Mouse (Mus musculus) neural tube, embryonic 11.5 days (tissue): ENCODE results near the gene Cngb1. TPM values are rescaled to one million over a fixed set of nuclear protein-coding genes. Genes with fewer than 3 reads are reported as not detected.
A peak's percentile ranks its signal among the peaks of the same experiment; 100 is the strongest.

ENCODE experiments used
- ATAC-seq: fragments of 200-750 bp; cut with Nextera tagmentation; 2 replicates; pipeline ENCODE4 v1.8.0; 2017; ENCODE audit warnings: moderate number of reproducible peaks, mild to moderate bottlenecking, moderate TSS enrichment, moderate library complexity; ENCODE audit not compliant: insufficient read depth, low FRiP score, low TSS enrichment
- DNase-seq: peaks from one replicate; pipeline ENCODE4 v3.0.0-alpha.2; 2015; ENCODE audit warnings: low spot score
- H3K27ac ChIP-seq: fragments of 300-500 bp; sonication (generic); 2 replicates; pipeline ENCODE4 v1.5.1; 2014; ENCODE audit warnings: low read depth, mild to moderate bottlenecking, low read length
- H3K27me3 ChIP-seq: fragments of 300-500 bp; sonication (generic); 2 replicates; pipeline ENCODE4 v1.6.1; 2014; ENCODE audit warnings: mild to moderate bottlenecking, low read length, mixed read lengths; ENCODE audit not compliant: control insufficient read depth, insufficient read depth
- H3K36me3 ChIP-seq: fragments of 300-500 bp; sonication (generic); 2 replicates; pipeline ENCODE4 v1.6.1; 2014; ENCODE audit warnings: mild to moderate bottlenecking, low read length, moderate library complexity, mixed read lengths; ENCODE audit not compliant: control insufficient read depth, insufficient read depth
- H3K4me1 ChIP-seq: fragments of 300-500 bp; sonication (generic); 2 replicates; pipeline ENCODE4 v1.6.1; 2014; ENCODE audit warnings: low read length, mixed read lengths; ENCODE audit not compliant: control insufficient read depth, insufficient read depth
- H3K4me2 ChIP-seq: fragments of 300-500 bp; sonication (generic); 2 replicates; pipeline ENCODE4 v1.6.1; 2014; ENCODE audit warnings: low read depth, mild to moderate bottlenecking, moderate library complexity
- H3K4me3 ChIP-seq: fragments of 300-500 bp; sonication (generic); 2 replicates; pipeline ENCODE4 v1.5.1; 2014; ENCODE audit warnings: low read depth, low read length
- H3K9ac ChIP-seq: fragments of 300-500 bp; sonication (generic); 2 replicates; pipeline ENCODE4 v1.6.1; 2014; ENCODE audit warnings: mild to moderate bottlenecking, low read length
- H3K9me3 ChIP-seq: fragments of 300-500 bp; sonication (generic); 2 replicates; pipeline ENCODE4 v1.6.1; 2016; ENCODE audit warnings: low read length; ENCODE audit not compliant: control insufficient read depth
- WGBS: fragments of 180-500 bp; shearing (Covaris S2); extraction: QIAGEN DNeasy Blood & Tissue Kit; methylation state at CpG from one replicate; pipeline ENCODE4 v1.1.7; 2014; 5-methylcytosine and 5-hydroxymethylcytosine counted together
- polyA plus RNA-seq: library from polyadenylated mRNA; unstranded; fragments of >200 nt; fragmentation: Nextera tagmentation; extraction: Ambion mirVana; gene quantifications from 2 replicates; pipeline ENCODE4 v1.2.1, GENCODE M21; 2014

Gene Cngb1
- polyA plus RNA-seq, 1 experiment from 2014 or later = 0.50 TPM

- Histone ChIP-seq H3K36me3 (no peaks in the 10 kb centered on the region), H3K9ac (no peak overlapping the region), H3K4me3 (no peak overlapping the region), H3K4me2 (no peak overlapping the region), H3K4me1 (no peaks in the 10 kb centered on the region), H3K27ac (no peak overlapping the region), H3K9me3 (no peaks in the 10 kb centered on the region), H3K27me3 (no peaks in the 10 kb centered on the region)
- no peak for ATAC-seq
- DNase-seq = no peak
- 92% methylated on average over 5 of the region's 5 CpGs for WGBS
These were observed 82.4 kb downstream of the Cngb1 start for GRCm38 (mm10) chr8:95223969-95224368.

DNA sequence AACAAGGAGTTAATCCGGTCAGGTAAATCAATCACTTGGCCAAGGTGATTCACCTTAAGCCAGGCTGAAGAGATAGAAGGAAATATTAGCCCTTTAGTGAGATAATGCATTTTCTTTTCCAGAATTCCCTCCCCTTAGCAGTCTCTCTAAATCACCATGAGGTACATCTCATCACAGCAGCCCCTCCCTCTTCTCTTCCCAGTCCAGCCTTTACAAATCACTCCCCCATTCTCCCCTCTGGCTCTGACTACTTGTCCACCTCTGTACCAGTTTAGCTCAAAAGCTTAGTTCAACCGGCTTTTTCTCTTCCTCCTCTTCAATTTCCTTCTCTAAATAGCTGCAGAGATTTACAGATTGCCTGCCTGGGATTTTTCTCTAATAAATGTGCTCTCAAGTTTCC is 85.3 kb downstream of the Cngb1 start:
- DNase-seq = no peak
- H3K4me3 ChIP-seq = no peak overlapping the region
- no peak overlapping the region for H3K9ac ChIP-seq
- H3K4me1 ChIP-seq = no peaks in the 10 kb centered on the region
- H3K27me3 ChIP-seq = no peaks in the 10 kb centered on the region
- 66% methylated on average over 2 of the region's 2 CpGs for WGBS
- H3K36me3 ChIP-seq = no peaks in the 10 kb centered on the region
- H3K9me3 ChIP-seq = no peaks in the 10 kb centered on the region
- no peak overlapping the region for H3K27ac ChIP-seq
- no peak overlapping the region for H3K4me2 ChIP-seq
- no peak for ATAC-seq

DNA sequence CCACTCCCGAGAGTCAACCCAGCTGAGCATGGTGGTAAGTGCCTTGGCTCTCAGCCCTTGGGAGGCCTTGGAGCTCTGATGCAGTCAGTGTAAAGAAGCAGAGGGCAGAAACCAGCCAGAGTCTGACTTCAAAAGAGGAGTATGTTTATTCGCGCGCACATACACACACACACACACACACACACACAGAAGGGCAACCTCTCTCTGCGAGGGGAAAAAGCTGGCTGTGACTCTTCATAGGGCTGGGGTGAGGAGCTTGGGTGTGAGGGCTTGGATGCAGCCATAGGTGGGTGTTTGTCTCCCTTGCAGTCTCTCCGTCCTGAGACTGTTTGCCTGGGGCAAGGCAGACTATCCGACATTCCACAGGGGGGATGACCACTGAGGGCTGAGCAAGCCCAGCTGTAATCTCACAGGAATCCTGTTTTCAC is 85.8 kb downstream of the Cngb1 start:
- Histone ChIP-seq H3K27ac (no peak overlapping the region), H3K4me3 (no peak overlapping the region), H3K9ac (no peak overlapping the region), H3K27me3 (no peaks in the 10 kb centered on the region), H3K36me3 (no peaks in the 10 kb centered on the region), H3K4me1 (no peaks in the 10 kb centered on the region), H3K4me2 (no peak overlapping the region), H3K9me3 (no peaks in the 10 kb centered on the region)
- ATAC-seq = no peak
- 62% methylated on average over 7 of the region's 7 CpGs for WGBS
- no peak for DNase-seq

- Histone ChIP-seq H3K36me3 (no peaks in the 10 kb centered on the region), H3K27ac (no peak overlapping the region), H3K27me3 (no peaks in the 10 kb centered on the region), H3K9ac (no peak overlapping the region), H3K4me1 (no peaks in the 10 kb centered on the region), H3K9me3 (no peaks in the 10 kb centered on the region), H3K4me3 (no peak overlapping the region), H3K4me2 (no peak overlapping the region)
- ATAC-seq (no peak), DNase-seq (no peak)
- WGBS = 87% methylated on average over 8 of the region's 8 CpGs
These were observed 86.8 kb downstream of the Cngb1 start for GRCm38 (mm10) chr8:95219623-95220022.

GRCm38 (mm10) chr8:95215709-95216360 is 90.5 kb downstream of the Cngb1 start:
- H3K27ac ChIP-seq = no peak overlapping the region
- H3K9ac ChIP-seq = no peak overlapping the region
- no peaks in the 10 kb centered on the region for H3K36me3 ChIP-seq
- H3K9me3 ChIP-seq = no peaks in the 10 kb centered on the region
- no peaks in the 10 kb centered on the region for H3K4me1 ChIP-seq
- H3K27me3 ChIP-seq = no peaks in the 10 kb centered on the region
- 82% methylated on average over 11 of the region's 11 CpGs for WGBS
- no peak for ATAC-seq
- H3K4me2 ChIP-seq = no peak overlapping the region
- no peak for DNase-seq
- H3K4me3 ChIP-seq = no peak overlapping the region

DNA sequence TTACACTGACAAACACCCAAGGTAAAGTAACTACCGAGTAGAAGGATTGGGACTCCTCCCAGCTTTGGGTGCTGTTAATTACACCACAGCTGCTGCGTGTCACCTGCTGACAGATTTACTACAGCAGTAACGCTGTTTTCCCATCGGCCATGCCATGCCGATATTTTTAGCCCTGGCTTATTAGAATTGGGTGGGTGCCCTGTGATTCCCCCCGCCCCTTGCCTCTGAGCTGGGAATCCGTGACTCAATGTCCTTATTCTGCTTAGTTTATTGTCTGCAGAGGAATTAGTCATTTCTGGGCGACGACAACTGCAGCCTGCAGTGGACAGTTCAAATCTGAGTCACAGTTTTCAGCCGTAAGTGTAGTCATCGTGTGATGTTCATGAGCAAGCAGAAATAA is 96.5 kb downstream of the Cngb1 start:
- peaks cover 7% of the 10 kb centered on the region; the same call in 1 of the 2 replicates for H3K4me1 ChIP-seq
- H3K4me2 ChIP-seq = no peak overlapping the region
- no peaks in the 10 kb centered on the region for H3K9me3 ChIP-seq
- H3K4me3 ChIP-seq = no peak overlapping the region
- H3K27me3 ChIP-seq = no peaks in the 10 kb centered on the region
- no peak overlapping the region for H3K9ac ChIP-seq
- WGBS = 34% methylated on average over 11 of the region's 11 CpGs
- no peaks in the 10 kb centered on the region for H3K36me3 ChIP-seq
- H3K27ac ChIP-seq = no peak overlapping the region
- peak; percentile 39 for DNase-seq
- peak; percentile 64 for ATAC-seq

- peak; percentile 73 for DNase-seq
- no peaks in the 10 kb centered on the region for H3K36me3 ChIP-seq
- H3K9me3 ChIP-seq = no peaks in the 10 kb centered on the region
- peaks cover 7% of the 10 kb centered on the region; the same call in 1 of the 2 replicates for H3K4me1 ChIP-seq
- no peaks in the 10 kb centered on the region for H3K27me3 ChIP-seq
- no peak overlapping the region for H3K4me2 ChIP-seq
- H3K4me3 ChIP-seq = no peak overlapping the region
- H3K9ac ChIP-seq = no peak overlapping the region
- ATAC-seq = peak; percentile 46; the same call in 1 of the 2 replicates
- 18% methylated on average over 8 of the region's 8 CpGs for WGBS
- peak overlapping the region; percentile 39; the same call in 1 of the 2 replicates for H3K27ac ChIP-seq
These were observed 100.4 kb downstream of the Cngb1 start for GRCm38 (mm10) chr8:95205946-95206345.

GRCm38 (mm10) chr8:95204039-95204380 is 102.4 kb downstream of the Cngb1 start:
- Histone ChIP-seq H3K27me3 (no peaks in the 10 kb centered on the region), H3K27ac (no peak overlapping the region), H3K4me2 (no peak overlapping the region), H3K4me3 (no peak overlapping the region), H3K36me3 (no peaks in the 10 kb centered on the region), H3K9me3 (no peaks in the 10 kb centered on the region), H3K9ac (no peak overlapping the region), H3K4me1 (peaks cover 3% of the 10 kb centered on the region; the same call in 1 of the 2 replicates)
- 18% methylated on average over 10 of the region's 10 CpGs for WGBS
- ATAC-seq = peak; percentile 70
- DNase-seq = peak; percentile 76

- Histone ChIP-seq H3K9me3 (no peaks in the 10 kb centered on the region), H3K36me3 (no peaks in the 10 kb centered on the region), H3K4me1 (peaks cover 3% of the 10 kb centered on the region; the same call in 1 of the 2 replicates), H3K27ac (no peak overlapping the region), H3K4me3 (no peak overlapping the region), H3K9ac (no peak overlapping the region), H3K4me2 (no peak overlapping the region), H3K27me3 (no peaks in the 10 kb centered on the region)
- no peak for ATAC-seq
- DNase-seq = no peak
- 53% methylated on average over 9 of the region's 9 CpGs for WGBS
These were observed 102.9 kb downstream of the Cngb1 start for GRCm38 (mm10) chr8:95203326-95204038.
